Mouse (Mus musculus) testis, adult 2 months (tissue): ENCODE results near the gene 4921524J17Rik.

Experiments
- CTCF ChIP-seq: fragments of 200-500 bp; IDR thresholded peaks from 2 replicates; pipeline ENCODE4 v1.5.1; 2012; ENCODE audit warnings: low read depth, mild to moderate bottlenecking, inconsistent platforms, low read length, moderate library complexity; ENCODE audit not compliant: control insufficient read depth, insufficient read depth, insufficient replicate concordance
- POLR2A ChIP-seq: fragments of 200-500 bp; IDR thresholded peaks from 2 replicates; pipeline ENCODE4 v1.6.1; 2012; ENCODE audit warnings: low read depth, mild to moderate bottlenecking, inconsistent platforms, low read length, moderate library complexity; ENCODE audit not compliant: control insufficient read depth

- TF ChIP-seq POLR2A, result no peak
- peak; percentile 66; the same call in 1 of the 2 replicates for TF ChIP-seq CTCF
Observed at GRCm38 (mm10) chr8:85456536-85456935, 23.9 kb upstream of the 4921524J17Rik start.
